Mouse (Mus musculus) spleen, postnatal 0 days (tissue): Measurements from ENCODE around the gene Slc22a16. TPM values are rescaled to one million over a fixed set of nuclear protein-coding genes. Genes with fewer than 3 reads are reported as not detected.

Source experiments
- polyA plus RNA-seq: library from polyadenylated mRNA; unstranded; fragments of >200 nt; fragmentation: Nextera tagmentation; extraction: Ambion mirVana; gene quantifications from 2 replicates; pipeline ENCODE4 v1.2.1, GENCODE M21; 2015

Slc22a16 gene
- not detected in 2 replicates for polyA plus RNA-seq

GRCm38 (mm10) chr10:40570036-40570435 is at the start of gene Slc22a16:
Slc22a16 (plus strand) TSS chr10:40570336.

GRCm38 (mm10) chr10:40629656-40630311 is 59.6 kb downstream of the Slc22a16 start, which contains the start of gene Ddo:
Ddo (plus strand) TSS chr10:40630011.

Other genes starting within 250 kb of the Slc22a16 start
- 6.7 and 8.6 TPM in 2 replicates for gene Cdk19, start 230.8 kb upstream of the Slc22a16 start, polyA plus RNA-seq
- 0.26 and 0.62 TPM in 2 replicates for gene Ddo, start 59.7 kb downstream of the Slc22a16 start, polyA plus RNA-seq
- 1.1 and 1.5 TPM in 2 replicates for gene Mettl24, start 112.9 kb downstream of the Slc22a16 start, polyA plus RNA-seq